Mouse (Mus musculus) R1 (cell line): ENCODE measurements around the gene Ssc5d.
"Not testable (repeated sequence)": the region's sequence is repeated elsewhere in the genome, so short reads cannot be mapped to it uniquely, and the experiment has no call there.

Experiments
- DNase-seq: peaks from one replicate; pipeline ENCODE4 v3.0.0-alpha.2; 2018; ENCODE audit warnings: low read depth, low spot score

The Ssc5d gene

DNA sequence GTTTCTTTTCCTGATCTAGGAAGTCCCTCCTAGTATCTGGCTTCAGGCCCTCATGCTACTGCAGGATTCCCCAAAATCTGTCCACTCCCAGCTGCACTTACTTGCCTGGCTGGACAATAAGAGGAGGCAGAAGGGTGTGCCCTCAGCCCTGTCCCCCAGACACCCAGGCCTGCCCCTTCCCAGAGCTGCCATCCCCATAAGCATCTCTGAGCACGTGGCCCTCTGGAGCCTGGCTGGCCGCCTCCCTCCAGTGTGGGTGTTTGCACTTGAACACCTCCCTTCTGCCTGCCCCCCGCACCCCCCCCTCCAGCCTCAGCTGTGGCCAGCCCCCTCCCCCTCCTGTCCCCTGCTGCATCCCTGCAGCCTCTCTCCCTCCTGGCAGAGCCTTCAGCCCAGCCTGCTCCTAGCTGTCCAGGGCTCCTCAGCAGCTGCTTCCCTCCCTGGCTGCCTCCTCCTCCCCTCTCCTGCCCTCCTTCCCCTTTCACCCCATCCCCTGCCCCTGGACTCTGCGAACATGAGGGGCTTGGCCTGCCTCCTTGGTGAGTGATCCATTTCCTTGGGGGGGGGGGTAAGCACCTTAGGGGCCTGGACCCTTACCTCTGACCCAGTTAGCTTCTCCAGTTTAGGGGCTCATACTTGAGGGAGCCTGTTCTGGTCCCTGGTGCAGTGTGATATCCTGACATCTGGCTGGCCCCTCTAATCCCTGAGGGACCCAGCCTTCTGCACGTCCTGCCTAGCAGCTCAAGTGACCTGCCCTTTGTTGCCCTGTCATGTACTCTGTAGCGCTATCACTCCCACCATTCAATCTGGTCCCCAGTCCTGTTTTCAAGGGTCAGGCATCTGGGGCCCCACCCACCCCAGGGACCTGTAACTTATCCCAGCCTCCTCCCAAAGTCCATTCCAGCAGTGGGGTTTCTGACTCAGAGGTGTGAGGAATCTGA lies at the start of gene Ssc5d:
Gene Ssc5d (plus strand): TSS at position 345 of the 941 bp plus-strand sequence.
- DNase-seq, result no peak

DNA sequence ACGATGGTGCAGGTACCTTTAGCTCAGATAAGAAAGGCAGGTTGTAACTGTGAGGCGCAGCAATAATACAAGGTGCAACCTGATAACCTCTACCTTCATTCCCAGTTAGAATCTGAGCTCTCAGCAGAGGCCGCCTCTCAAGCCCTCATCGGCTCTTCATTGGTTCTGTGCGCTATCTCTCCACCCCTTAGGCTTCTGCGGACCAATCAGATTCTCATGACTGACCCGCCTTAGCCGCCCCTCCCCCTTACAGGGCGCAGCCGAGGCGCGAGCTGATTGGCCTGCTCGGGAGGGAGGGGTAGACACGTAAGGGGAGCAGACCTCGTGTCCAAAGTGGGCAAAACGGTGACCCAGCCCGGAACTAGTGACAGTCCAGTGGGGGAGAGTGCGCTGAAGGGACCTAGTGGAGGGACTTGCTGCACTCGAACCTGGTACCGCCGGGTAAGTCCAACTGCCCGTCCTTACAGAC lies 48.8 kb upstream of the Ssc5d start, which contains the start of gene Isoc2a:
Gene Isoc2a (plus strand): TSS at position 401 of the 469 bp plus-strand sequence.
- peak; percentile 98 for DNase-seq

DNA sequence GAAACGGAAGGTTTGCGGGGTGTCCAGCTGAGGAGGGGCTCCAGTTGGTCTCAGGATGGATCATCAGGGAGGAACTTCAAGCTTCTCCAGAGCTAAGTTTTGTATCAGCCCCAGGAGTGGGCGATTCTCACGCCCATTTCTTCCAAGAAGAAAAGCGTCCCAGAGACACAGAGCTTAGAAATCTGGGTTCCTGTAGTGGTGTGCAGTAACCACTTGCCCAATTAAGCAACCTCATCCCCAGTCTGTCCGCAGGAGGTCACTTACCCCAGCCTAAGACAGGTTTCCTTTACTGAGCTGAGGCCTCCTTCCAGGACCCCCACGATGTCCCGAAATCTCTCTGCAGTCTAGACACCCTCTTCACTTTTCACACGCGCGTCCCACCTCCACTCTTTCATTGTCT lies 48.4 kb upstream of the Ssc5d start:
- DNase-seq, result no peak

DNA sequence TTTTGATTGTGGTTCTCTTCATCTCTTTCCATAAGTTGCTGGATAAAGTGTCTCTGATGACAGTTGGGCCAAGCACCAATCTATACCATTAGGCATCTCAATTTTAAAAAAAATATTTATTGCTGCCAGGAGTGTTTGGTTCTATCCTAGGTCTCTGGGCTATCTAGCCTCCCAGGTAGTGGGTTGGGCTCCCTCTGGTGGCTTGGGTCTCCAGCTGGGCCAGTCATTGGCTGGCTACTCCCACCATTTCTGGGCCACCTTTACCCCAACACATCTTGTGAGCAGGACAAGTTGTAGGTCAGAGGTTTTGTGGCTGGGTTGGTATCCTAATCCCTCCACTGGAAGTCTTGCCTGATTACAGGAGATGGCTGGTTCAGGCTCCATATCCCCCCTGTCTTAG lies 47.4 kb upstream of the Ssc5d start:
- DNase-seq, result peak; percentile 33

DNA sequence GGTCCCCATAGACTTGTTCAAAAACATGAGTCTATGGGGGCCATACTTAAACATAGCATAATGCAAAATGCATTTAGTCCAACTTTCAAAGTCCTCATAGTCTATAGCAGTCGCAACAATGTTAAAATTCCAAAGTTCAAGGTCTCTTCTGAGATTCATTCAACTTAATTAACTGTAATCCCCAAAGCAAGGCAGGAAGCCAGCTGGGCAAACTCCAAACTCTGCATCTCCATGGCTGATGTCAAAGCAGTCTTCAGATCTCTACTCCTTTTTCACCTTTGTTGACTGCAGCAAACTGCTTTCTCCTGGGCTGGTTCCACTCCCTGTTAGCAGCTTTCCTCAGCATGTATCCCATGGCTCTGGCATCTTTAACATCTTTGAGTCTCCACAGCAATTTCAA lies 46.5 kb upstream of the Ssc5d start:
- DNase-seq, result not testable (repeated sequence)

DNA sequence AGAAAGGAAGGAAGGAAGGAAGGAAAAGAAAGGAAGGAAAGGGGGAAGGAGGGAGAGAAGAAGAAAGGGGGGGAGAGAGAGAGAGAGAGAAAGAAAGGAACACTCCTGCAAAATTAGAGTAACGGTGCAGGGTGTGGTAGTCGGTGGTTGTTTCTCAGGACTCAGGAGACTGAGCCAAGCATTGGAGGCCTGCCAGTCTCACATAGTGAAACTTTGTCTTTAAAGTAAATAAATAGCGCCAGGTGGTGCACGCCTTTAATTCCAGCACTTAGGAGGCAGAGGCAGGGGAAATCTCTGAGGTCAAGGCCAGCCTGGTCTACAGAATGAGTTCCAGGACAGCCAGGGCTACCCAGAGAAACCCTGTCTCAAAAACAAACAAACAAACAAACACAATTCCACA lies 38.9 kb upstream of the Ssc5d start:
- DNase-seq, result no peak

DNA sequence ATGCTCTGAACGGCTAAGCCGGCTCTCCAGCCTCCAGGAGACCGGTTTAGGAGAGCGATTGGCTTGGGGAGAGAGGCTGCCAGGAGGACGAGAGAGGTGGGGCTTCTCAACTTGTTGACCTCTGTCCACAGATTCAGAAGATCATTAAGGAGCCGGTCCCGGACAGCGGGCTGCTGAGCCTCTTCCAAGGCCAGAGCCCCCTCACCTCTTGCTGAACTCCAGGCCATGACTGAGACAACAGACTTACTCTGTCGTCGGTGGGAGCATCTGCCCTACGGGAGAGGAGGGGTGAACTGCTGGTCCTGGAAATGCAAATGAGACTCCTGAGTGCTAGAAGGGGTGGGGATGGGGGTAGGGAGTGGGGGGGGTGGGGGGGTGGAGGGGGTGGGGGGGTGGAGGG lies 30.4 kb upstream of the Ssc5d start:
- peak; percentile 81 for DNase-seq

DNA sequence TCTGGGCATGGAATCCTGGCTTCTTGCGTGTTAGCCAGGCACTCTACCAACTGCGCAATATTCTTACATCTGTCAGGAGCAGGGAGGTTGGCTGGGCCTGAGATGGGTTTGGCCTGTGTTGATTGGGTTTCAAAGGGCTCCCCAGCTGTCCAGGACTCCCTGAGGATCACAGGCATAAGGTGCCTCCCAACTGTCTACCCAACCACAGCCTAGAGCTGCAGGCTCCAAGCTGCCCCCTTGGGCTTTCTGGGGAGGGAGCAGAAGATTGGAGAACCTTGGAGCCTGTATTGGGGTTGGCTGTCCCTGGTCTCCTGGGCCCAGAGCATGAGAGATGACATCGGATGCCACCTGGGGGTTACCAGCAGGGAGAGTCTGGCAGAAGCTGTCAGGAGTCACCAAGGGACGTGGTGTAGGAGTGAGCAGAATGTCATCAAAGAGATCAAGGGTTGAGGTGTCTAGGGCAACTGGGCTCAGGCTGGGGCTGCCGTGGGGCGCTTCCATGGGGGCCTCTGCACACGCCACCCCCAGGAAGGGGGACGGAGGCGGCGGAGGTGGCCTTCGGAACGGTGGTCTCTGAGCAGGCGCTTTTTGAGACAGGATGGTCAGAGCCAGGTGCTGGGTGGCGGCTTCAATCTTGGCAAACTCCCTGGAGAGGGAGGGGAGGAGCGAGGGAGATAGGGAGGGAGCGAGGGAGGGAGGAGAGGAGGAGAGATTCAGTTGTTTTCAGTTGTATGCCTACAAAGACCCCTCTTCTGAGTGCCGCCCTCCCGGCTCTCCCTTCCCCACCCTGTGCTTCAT lies 26.5 kb upstream of the Ssc5d start:
- no peak for DNase-seq

DNA sequence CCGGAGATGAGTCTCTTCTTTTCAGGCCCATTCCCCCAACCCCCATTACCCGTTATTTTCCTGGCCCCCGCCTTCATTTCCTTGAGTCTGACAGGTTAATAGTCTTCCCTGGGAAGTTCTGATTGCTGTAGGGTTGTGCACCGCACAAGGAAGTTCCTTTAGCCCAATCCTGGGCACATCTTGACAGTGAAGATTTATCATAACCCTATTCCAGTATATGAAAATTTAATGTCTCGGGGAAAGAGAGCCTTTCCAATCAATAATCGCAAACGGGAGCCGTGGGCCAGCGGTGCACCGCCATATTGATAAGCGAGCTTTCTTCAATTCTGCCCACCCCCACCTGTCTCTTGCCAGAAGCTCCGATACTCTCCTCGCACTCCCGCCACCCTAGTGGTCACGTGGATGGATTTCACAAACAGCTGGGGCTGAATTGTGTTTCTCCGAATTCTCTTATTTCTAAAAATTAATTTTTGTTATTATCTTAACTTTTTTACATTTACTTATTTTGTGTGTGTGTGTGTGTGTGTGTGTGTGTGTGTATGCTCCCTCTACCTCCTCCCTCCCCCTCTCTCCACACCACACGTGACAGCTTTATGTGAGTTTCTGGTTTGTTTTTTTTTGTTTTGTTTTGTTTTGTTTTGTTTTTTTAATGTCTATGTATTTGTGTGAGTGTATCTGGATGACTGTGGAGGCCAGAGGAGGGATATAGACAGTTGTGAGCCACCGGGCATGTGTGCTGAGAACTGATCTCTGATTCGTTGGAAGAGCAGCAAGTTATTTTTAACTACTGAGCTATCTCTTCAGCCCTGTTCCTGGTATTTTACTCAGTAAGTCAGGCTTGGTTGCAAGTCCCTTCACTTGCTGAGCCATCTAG lies 25.7 kb upstream of the Ssc5d start:
- peak; percentile 62 for DNase-seq

DNA sequence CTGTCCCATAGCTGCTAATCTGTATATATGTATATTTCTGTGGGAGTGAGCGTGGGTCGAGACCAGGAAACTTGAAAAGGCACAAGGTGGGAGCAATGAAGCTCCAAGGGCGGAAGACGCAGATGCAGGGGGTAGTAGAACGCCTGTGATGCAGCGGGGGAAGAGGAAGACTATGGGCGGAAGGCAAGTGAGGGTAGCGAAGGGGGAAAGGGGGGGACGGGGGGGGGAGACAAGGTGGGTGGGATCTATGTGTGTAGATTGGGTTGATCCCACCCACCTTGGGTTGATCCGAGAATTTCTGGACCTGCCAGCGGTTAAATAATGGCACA lies 25.1 kb upstream of the Ssc5d start:
- DNase-seq, result no peak

DNA sequence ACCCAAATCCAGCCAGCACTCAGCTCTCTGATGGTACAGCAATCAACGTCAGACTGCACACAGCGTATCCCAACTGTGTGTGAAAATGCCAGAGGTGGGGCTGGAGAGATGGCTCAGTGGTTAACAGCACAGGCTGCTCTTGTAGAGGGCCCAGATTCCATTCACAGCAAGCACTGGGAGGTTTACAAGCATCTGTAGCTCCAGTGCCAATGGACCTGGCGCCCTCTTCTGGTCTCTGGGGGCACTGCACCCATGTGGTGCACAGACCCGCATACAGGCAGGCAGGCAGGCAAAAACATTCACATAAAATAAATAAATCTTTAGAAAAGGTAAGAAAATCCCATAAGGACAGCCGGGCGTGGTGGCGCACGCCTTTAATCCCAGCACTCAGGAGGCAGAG lies 24.4 kb upstream of the Ssc5d start:
- peak; percentile 96 for DNase-seq

DNA sequence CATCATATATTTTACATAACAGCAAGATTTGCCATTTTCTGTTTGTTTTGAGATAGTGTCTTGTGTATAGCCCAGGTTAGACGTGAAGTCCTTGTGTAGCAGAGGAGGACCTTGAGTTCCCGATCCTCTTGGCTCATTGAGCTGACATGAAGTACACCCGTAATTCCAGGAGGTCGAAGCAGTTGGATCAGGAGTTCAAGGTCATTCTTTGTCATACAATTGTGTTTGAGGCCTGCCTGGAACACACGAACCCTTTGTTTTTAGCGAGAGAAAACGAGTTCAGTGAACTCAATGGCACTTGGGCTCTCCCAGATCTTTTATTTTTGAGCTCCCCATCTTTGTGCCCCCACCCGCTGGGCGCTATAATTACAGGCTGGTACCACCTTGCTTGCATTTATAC lies 23.2 kb upstream of the Ssc5d start:
- DNase-seq, result peak; percentile 96

DNA sequence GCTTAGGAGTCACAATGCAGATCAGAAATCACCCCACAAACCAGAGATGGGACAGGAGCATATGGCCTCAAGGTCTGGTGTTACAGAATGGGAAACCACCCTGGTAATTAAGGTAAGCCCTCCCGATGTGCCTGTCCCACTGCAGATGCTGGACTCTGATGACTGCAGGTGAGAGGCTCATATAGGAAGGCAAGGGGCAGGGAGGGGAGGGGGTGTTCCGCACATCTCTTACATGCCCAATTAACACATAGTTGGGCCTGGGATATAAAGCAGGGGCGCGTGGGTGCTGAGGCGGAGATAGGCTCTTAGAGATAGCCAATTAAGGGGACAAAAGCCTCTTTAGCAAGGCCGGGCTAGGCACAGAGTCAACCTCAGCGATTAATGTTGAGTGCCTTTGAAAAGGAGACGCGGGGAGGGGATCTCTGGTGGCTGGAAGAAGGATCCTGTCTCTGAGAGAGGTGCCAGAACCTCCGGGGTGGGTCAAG lies 19.1 kb upstream of the Ssc5d start, which contains the start of gene Gm36210:
Gene Gm36210 (minus strand): TSS at position 51 of the 485 bp plus-strand sequence.
- DNase-seq, result peak; percentile 27

DNA sequence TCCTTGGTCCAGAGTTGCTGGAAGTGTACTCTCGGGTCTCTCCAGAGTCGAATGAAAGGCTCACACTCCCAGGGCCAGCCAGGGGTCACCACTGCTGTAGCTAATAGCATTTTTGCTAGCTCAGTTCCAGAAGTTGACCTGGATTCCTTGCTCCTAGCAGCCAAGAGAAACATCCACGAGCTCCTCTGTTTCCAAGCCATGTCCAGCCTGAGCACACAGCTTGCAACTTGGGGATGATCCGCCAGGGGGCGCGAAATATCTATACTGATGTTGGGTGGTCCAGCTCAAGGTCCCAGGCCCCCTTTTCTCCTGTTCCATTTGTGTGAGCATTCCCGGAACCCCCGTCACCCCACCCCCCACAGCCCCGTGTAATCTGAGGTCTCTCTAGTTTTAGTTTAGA lies 14.0 kb upstream of the Ssc5d start:
- peak; percentile 85 for DNase-seq

DNA sequence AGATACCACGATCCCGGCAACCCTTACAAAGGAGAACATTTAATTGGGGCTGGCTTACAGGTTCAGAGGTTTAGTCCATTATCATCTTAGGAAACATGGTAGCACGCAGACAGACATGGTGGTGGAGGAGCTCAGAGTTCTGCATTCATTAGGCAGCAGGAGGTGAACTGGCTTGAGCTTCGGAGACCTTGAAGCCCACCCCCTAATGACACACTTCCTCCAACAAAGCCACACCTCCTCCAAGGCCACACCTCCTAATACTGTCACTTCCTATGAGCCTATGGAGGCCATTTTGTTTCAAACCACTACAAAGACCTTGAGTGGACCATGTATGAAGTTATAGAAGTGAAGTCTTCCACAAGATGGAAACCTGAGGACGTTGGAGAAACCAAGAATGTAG lies 13.3 kb upstream of the Ssc5d start:
- peak; percentile 99 for DNase-seq

DNA sequence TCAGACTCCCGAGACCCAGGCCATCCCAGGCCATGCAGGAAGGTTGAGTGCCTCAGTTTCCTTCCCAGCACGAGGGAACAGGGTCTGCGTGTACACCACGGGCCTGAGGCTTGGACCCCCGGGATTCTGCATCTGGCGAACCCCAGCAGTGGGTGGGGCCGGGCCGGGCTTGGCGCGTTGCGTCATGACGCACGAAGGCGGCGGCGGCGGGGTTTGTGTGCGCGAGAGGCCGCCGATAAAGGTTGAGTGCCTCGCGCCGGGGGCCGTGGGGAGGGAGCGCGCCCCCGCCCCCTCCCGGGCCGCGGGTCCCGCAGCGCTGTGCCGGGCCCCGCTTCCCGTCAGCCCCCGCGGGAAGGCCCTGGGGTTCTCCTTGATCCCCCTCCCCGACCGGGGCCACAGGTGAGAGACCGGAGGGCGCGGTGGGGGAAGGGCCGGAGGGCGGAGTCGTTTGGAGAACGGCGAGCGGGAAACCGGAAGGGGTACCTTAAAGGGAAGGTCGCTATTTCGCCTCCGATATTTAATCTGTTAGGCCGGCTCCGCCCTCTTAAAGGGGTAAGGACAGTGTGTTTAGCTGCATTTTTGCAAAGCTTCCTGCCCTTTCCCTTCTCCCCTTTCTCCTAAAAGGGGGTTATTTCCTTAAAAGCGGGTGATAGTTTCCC lies 10.4 kb upstream of the Ssc5d start, which contains the start of gene Zfp628:
Gene Zfp628 (plus strand): TSS at position 211 of the 659 bp plus-strand sequence.
- DNase-seq, result peak; percentile 94

DNA sequence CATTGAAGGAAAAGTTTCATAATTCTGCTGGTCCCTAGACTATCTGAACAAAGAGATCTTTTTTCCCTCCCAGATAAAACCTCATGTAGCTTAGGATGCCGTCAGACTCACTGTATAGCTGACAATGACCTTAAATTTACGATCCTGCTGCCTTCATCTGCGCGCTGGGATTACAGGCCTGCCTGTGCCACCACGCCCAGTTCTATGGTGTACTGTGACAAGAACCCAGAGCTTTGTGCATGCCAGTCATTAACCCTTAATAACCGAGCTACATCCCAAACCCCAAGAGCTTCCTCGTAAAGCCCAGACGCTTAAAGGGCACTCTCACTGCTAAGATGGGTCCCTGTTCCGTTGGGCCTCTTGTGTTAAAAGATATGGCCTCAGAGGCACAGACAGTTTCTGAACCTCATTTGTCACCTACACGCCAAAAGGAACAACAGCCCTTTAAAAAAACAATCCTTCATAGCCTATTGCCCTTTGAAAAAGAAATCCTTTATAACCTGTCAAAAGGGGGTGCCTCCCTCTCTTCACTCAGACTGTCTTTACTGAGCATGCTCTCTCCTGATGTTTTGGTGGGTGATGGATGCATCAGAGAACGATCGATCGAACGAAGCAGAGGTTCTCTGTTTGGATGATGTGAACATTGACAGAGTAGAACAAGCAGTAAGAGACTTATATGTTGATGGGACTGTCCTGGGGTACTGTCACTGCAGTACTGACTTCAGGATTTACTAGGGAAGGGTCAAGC lies 9.7 kb upstream of the Ssc5d start:
- no peak for DNase-seq

DNA sequence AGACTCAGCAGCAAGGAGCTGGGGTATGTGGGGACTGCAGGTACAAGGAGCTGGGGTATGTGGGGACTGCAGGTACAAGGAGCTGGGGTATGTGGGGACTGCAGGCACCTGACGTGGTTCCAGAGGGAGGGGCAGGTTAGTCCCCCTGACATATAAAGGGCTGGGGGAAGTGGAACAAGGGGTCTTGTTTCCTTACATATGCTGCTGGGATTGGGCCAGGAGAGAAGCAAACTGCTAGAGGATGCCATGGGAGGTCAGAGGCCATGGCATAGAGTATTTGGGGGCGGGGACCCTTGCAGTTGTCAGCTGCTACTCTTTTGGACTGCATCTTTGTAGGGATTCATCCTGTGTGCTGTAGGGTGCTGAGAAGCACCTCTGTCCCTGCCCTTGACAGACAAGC lies 8.1 kb upstream of the Ssc5d start:
- DNase-seq, result no peak

DNA sequence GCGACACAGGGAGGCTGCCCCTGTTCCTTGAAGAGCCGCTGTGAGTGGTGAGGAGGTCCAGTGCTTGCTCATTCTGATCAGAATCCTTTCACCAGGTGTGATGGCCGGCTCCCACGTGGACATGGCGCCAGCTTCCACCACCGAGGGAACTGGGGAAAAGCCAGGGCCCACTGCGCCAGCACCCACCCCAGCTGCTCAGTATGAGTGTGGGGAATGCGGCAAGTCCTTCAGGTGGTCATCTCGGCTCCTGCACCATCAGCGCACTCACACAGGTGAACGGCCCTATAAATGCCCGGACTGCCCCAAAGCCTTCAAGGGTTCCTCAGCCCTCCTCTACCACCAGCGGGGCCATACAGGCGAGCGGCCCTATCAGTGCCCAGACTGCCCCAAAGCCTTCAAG lies 6.9 kb upstream of the Ssc5d start:
- no peak for DNase-seq

DNA sequence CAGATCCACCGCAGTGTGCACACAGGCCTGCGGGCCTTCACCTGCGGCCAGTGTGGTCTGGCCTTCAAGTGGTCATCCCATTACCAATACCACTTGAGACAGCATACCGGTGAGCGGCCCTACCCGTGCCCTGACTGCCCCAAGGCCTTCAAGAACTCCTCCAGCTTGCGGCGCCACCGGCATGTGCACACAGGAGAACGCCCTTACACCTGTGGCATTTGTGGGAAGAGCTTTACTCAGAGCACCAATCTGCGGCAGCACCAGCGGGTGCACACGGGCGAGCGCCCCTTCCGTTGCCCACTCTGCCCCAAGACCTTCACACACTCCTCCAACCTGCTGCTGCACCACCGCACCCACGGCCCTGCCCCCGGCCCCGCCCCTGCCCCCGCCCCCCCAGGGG lies 6.5 kb upstream of the Ssc5d start:
- DNase-seq, result no peak
